Mouse (Mus musculus) brain, adult 2 months (tissue): ENCODE measurements around the gene Olfr148.

Experiments
- DNase-seq: peaks from one replicate; pipeline ENCODE4 v3.0.0; 2011; ENCODE audit warnings: low read depth, low spot score

Olfr148 gene

DNA sequence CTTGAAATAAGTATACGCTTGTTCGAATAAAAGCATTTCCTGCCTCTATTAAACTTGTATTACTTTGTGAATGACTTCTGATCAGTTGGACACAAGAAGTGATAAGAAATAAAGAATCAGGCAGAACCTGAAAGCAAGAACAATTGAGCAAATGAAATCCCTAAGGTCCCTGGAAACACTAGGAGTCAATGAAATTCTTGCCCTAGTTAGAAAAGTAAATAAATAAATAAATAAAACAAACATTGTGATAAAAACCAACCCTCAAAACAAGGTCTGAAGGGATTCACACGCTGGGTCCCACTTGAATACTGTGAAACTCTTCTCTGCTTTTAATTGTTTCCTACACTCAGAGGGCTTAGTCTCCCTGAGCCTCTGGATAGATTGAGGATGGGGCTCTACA is at the start of gene Olfr148:
Gene Olfr148 (plus strand): TSS at position 301 of the 400 bp plus-strand sequence.
- no peak for DNase-seq

DNA sequence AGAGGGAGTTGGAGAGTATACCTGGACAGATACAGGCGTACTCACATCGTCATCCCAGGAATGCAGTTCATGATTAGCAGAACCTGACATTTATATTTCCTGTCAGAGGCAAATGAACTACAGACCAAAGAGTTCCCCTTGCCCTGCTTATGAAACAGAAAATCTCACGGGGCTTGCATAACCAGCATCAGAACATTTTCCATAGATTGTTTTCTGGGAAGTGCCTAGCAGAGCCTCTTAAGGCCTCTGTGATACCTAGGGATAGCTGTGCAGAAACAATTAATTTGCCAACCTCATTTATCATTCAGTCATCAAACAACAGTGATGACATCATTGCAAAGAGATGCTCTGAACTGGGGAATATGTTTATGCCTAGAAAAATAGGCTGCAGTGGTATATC is 35.0 kb upstream of the Olfr148 start, which contains the start of gene Olfr959:
Gene Olfr959 (minus strand): TSS at position 101 of the 400 bp plus-strand sequence.
- no peak for DNase-seq

DNA sequence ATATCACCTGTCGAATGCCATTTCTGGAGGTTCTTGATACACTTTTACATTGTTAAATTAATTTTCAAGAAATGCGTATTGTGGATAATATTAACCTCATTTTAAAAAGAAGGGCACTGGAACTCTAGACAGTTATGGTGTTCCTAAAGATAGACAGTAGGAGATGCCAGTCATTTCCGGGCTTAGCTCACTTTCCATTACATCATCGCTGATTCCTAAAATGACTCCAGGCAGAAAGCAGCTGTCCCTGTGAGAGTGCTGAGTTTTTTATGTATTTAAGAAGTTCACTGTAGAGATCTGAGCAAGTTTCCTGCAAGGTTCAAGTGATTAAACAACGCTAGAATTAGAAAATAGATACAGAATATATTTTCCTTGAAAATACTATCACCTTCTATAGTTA is 33.4 kb upstream of the Olfr148 start:
- peak; percentile 7 for DNase-seq

DNA sequence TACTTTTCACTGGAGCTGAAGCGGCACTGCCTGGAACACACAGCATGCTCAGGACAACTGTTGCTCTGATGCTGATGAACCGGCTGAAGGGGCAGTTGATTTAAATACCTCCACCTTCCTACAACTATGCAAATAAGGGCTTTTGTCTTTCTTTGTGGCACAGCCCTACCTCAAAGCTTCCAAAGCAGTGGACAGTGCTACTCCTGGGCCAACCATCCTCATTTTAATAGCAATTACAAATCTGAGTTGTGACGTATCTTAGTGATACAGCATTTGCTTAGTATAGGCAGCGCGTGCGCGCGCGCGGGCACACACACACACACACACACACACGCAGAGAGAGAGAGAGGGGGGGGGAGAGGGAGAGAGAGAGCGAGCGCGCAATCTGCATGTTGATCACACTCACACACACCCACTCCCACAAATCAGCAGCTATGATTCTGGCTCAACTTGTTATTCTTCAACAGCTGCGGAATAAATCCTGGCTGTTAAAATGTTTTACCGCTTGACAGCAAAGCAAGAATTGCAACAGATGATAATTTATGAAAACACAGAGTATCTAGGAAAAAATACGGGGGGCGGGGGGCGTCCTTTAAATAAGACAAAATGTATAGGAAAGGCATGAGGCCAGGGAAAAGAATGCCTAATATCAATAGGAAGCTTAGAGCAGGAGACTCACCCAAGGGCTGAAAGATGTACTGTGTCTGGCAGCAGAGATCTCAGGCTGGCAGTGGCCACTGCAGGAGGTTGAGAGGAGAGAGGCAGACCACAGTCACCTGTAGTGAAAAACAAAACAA is 7.7 kb upstream of the Olfr148 start:
- peak; percentile 67 for DNase-seq

DNA sequence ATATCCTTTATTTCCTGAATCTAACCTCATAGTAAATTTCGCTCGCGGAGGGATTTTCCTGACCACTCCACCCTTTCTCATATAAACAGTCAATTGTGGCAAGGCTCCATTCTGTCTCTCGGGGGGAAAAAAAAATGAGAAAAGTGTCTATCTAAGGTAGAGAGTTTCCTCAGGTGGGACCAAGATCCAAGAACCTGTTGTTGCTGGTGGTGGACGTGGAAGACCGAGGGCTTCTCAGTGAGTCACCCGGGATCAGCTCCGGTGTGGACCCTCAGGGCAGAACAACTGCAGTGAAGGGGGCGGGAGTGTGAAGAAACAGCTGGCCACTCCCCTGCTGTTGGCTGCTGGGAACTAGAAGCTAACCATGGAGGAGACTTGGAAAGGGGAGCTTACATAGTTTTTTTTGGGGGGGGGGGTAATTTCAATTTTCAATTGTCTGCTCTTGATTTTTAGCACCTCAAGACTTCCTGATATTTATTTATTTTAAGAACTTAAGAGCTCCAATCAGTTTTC is 7.1 kb upstream of the Olfr148 start:
- peak; percentile 10 for DNase-seq

DNA sequence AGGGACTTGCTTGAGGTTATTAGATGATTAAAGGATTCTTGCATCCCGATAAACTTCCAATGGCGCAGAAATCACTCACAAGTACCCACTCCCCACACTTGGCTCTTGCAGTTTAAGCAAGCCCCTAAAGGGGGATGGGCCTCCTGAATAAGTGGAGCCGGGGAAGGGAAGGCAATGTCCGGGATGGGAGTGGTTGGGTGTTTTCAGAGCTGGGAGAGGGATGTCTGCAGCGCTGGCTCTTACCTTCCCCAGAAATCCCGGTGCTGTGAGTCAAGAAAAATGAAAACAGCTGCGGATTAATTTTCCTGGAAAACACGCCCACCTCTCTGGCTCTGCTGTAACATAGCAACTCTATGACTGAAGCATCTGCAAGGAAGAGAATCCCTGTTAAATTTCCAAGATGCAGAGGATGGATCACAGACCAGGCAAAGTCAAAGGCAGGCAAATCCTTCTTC is 6.4 kb upstream of the Olfr148 start, which contains the start of gene AW551984:
Gene AW551984 (minus strand): TSS at position 405 of the 455 bp plus-strand sequence.
- DNase-seq = peak; percentile 49

DNA sequence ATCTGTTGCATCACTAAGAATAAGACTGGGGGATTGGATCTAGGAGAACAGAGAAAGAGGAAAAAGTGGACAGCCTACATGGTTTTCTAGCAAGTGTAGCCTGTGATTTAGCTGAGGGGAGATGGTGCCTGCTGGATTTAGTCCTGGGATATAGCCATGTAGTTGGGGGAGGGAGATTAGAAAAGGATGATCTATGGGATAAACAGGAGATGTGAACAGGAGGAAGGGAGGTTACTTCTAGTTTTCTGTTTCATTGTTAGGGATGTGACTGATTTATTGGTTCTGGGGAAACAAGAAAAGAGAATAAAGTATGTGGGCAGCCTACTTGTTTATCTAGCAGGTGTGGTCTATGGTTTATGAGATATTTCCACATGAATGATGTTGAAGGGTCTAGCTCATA is 2.0 kb upstream of the Olfr148 start:
- no peak for DNase-seq

DNA sequence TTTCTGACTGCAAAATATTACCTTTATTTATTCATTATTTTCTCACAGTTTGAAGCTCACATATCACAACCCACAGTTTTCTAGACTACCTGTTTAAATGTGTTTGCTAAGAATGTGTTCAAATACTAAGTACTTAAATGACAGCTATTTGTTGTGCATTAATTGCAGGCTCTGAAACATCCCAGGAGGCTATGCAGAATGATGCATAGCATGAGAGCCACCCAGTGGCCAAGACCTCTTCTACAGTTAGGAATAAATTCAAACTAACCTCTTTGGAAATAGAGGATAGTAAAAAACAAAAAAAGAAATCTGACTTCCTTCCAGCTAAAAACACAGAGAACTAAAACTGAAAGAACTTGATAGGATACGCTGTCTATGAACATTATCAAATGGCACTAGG is 1.5 kb downstream of the Olfr148 start:
- DNase-seq = peak; percentile 55

DNA sequence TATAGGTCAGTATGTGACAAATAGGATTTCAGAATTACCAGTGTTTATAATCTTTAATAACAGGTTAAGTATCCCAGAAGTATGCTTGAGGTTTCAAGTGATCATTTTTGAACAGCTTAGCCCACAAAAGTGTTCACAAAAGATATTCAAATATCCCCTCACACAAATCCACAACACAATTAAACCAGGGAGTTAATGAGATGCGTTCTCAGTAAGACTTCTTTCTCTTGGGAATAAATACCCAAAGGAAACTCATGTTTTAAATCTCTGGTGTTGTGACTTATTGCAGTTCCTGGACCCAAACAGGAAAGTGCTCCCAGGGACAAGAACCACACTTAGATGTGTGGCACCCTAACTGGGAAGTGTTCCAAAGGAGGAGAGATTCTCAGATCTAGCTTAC is 10.6 kb downstream of the Olfr148 start, which contains the start of gene Olfr960:
Gene Olfr960 (plus strand): TSS at position 301 of the 400 bp plus-strand sequence.
- no peak for DNase-seq

DNA sequence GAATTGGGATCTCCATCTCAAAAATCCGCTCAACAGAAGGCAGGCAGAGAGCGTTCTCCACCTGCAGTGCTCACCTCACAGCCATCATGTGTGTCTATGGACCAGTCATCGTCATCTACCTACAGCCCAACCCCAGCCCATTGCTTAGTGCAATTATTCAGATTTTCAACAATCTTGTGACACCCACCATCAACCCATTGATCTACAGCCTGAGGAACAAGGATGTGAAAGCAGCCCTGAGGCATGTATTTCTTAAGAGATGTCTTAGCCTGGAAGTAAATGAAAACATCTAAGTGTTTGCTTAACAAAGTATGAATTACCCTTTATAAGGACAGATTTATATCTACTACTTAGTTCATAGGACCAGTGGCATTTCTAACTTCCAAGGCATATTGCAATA is 13.3 kb downstream of the Olfr148 start:
- DNase-seq = no peak

DNA sequence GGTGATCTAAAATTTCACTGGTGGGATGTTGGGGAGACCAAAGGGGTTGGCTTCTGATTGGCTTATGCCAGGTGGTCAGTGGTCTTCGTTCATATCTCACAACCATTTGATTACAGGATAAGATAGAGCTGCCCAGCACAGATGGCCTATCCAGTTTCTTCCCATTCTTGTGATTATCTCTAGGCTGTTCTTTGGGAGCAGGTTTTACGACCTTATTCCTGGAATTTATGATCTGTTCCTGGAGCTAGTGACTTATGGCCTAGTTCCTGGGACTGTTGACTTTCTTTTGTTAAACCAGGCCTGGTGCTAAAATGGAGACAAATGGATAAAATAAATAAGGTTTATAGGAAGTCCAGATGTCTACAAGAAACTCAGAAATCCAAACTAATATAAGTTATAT is 14.3 kb downstream of the Olfr148 start:
- no peak for DNase-seq

DNA sequence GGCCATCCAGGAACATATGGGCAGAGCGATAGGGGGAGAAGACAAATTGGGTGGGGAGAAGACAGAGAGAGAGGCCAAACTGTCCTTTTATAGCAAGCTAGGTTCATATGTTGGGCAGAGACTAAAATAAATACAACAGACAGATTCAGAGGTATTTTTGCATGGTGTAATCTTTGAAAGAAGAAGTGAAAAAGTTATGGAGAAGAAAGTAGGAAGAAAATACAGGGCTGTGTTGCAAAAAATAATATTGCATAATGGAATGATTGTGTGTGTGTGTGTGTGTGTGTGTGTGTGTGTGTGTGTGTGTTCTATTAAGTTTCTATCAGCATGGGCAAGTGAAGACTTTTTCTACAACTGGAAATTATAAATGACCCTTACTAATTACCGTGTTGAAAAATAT is 18.6 kb downstream of the Olfr148 start:
- no peak for DNase-seq

DNA sequence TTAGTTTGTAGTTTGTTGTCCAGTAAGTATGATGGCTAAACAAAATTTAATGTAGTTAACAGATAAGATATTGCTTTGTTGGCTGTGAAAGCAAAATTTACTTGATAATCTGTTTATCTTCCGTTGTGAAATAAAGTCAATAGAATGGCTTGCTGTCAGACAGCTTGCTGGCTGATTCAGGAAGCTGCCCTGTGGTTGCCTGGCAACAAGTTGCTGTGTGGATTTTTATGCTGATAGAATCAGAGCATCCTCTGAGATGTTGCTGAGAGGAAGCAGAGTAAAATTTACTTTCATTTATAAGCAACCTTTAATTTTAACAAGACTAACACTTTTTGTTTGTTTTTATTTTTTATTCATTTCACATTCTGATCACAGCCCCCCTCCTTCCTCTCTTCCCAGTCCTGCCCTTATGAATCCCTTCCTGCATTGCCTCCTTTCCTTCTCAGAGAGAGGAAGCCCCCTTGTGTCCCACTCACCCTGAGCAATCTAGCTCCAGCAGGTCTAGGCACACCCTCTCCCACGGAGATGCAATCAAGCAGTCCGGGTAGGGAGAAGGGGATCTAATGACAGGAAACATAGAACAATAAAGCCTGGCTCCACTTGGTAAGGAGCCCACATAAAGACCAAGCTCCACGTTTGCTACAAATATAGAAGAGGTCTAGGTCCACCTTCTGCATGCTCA is 23.6 kb downstream of the Olfr148 start:
- peak; percentile 75 for DNase-seq

DNA sequence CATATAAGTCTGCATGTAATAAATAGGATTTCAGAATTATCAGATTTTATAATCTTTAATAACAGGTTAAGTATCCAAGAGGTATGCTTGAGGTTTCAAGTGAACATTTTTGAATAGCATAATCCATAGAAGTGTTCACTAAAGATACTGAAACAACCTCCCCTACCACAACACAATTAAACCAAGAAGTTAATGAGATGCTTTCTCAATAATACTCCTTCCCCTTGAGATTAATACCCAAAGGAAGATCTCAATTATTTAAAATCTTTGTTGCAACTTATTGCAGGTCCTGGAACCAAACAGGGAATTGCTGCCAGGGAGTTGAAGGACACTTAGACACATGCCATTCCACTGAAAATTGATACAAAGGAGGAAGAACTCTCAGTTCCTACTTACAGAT is 34.3 kb downstream of the Olfr148 start, which contains the start of gene Olfr961:
Gene Olfr961 (plus strand): TSS at position 301 of the 400 bp plus-strand sequence.
- DNase-seq = no peak

DNA sequence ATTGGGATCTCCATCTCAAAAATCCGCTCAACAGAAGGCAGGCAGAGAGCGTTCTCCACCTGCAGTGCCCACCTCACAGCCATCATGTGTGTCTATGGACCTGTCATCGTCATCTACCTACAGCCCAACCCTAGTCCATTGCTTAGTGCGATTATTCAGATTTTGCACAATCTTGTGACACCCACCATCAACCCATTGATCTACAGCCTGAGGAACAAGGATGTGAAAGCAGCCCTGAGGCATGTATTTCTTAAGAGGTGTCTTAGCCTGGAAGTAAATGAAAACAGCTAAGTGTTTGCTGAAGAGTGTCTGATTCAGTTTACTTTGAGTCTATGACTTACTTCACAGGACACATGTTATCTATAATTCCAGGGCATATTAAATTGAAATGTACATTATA is 36.9 kb downstream of the Olfr148 start:
- no peak for DNase-seq

DNA sequence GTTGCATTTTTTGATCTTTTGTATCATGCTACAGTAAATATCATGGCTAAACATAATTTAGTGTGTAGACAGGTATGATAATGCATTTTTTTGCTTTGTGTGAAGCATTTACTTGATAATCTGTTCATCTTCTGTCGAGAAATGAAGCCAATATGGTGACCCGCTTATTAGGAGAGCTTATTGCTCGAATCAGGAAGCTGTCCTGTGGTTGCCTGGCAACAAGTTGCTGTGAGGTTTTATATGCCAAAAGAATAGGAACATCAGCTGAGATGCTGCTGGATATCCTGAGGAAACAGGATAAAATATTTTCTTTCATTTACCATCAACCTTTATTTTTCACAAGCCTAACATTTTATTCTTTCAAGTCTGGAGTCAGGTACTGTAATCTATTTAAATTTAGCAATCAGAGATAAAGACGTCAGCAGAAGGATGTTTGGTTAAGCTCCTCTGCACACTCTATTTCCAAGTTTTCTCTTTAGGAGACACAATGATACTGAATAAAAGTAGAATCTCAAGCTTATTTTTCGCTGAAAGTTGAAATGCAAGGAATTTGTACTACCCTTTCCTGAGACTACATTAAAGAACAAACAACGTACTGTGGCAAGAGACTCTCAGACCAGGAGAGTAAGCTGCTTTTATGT is 44.4 kb downstream of the Olfr148 start:
- peak; percentile 54 for DNase-seq
